Mouse (Mus musculus) kidney, adult 2 months (tissue): ENCODE measurements at regions not wholly inside any gene's neighbourhood (a gene's known extent, or its start where the extent isn't known, plus 50 kb on each side); places are given as distances from the start of the nearest gene placed in this dataset.

Experiments
- DNase-seq: peaks from one replicate; pipeline ENCODE4 v3.0.0; 2021
- H3K27ac ChIP-seq: fragments of 200-500 bp; 2 replicates; pipeline ENCODE4 v1.5.1; 2012; ENCODE audit warnings: low read depth, low read length, control low read depth, inconsistent platforms; ENCODE audit not compliant: insufficient read depth
- H3K27me3 ChIP-seq: fragments of 200-500 bp; replicated peaks from 2 replicates; pipeline ENCODE4 v1.6.1; 2012; ENCODE audit warnings: mild to moderate bottlenecking, moderate library complexity, low read length, inconsistent platforms; ENCODE audit not compliant: control insufficient read depth, insufficient read depth
- H3K36me3 ChIP-seq: fragments of 200-500 bp; 2 replicates; pipeline ENCODE4 v1.6.1; 2012; ENCODE audit warnings: mild to moderate bottlenecking, moderate library complexity, low read length, inconsistent platforms; ENCODE audit not compliant: control insufficient read depth, insufficient read depth
- H3K4me1 ChIP-seq: fragments of 200-500 bp; 2 replicates; pipeline ENCODE4 v1.6.1; 2011; ENCODE audit warnings: low read length; ENCODE audit not compliant: control insufficient read depth, insufficient read depth
- H3K4me3 ChIP-seq: fragments of 200-500 bp; 2 replicates; pipeline ENCODE4 v1.5.1; 2011; ENCODE audit warnings: mild to moderate bottlenecking, low read depth, low read length, control low read depth; ENCODE audit not compliant: insufficient read depth
- CTCF ChIP-seq: fragments of 200-500 bp; conservative IDR thresholded peaks from 2 replicates; pipeline ENCODE4 v1.5.1; 2011; ENCODE audit warnings: low read depth, mild to moderate bottlenecking, control low read depth, low read length, moderate library complexity, mixed read lengths; ENCODE audit not compliant: insufficient read depth, insufficient read length
- POLR2A ChIP-seq: fragments of 200-500 bp; IDR thresholded peaks from one replicate; pipeline ENCODE4 v1.6.1; 2011; ENCODE audit warnings: low read depth, low read length, control low read depth
- WGBS: fragments of 180-500 bp; shearing (Covaris S2); methylation state at CpG from one replicate; pipeline ENCODE4 v1.1.7; 2018; 5-methylcytosine and 5-hydroxymethylcytosine counted together

- no peaks in the 10 kb centered on the region for H3K4me1 ChIP-seq
- H3K27me3 ChIP-seq = no peaks in the 10 kb centered on the region
- 73% methylated on average over 4 of the region's 4 CpGs for WGBS
- no peak overlapping the region for H3K27ac ChIP-seq
- no peak for TF ChIP-seq POLR2A
- no peak overlapping the region for H3K4me3 ChIP-seq
- DNase-seq = no peak
- no peaks in the 10 kb centered on the region for H3K36me3 ChIP-seq
Measured at GRCm38 (mm10) chr4:80589438-80589837, 244.5 kb upstream of the Tyrp1 start.

GRCm38 (mm10) chr4:80628271-80628670 lies 205.7 kb upstream of the Tyrp1 start:
- Histone ChIP-seq H3K4me1 (no peaks in the 10 kb centered on the region), H3K27me3 (no peaks in the 10 kb centered on the region), H3K27ac (no peak overlapping the region), H3K36me3 (no peaks in the 10 kb centered on the region), H3K4me3 (no peak overlapping the region)
- WGBS = 67% methylated on average over 4 of the region's 4 CpGs
- no peak for TF ChIP-seq CTCF
- no peak for TF ChIP-seq POLR2A
- DNase-seq = no peak

GRCm38 (mm10) chr4:80629251-80629650 lies 204.7 kb upstream of the Tyrp1 start:
- H3K27ac ChIP-seq = no peak overlapping the region
- no peaks in the 10 kb centered on the region for H3K27me3 ChIP-seq

GRCm38 (mm10) chr4:80630260-80630659 lies 203.7 kb upstream of the Tyrp1 start:
- DNase-seq = no peak
- no peaks in the 10 kb centered on the region for H3K27me3 ChIP-seq
- no peak overlapping the region for H3K27ac ChIP-seq
- TF ChIP-seq CTCF (no peak), POLR2A (no peak)
- H3K36me3 ChIP-seq = no peaks in the 10 kb centered on the region
- H3K4me3 ChIP-seq = no peak overlapping the region
- H3K4me1 ChIP-seq = no peaks in the 10 kb centered on the region

More at GRCm38 (mm10) chr4:80629251-80629650, 204.7 kb upstream of the Tyrp1 start:
- Histone ChIP-seq H3K4me3 (no peak overlapping the region), H3K36me3 (no peaks in the 10 kb centered on the region), H3K4me1 (no peaks in the 10 kb centered on the region)
- no peak for DNase-seq
- 94% methylated on average over 1 of the region's 1 CpGs for WGBS
- TF ChIP-seq POLR2A (no peak), CTCF (no peak)

- Histone ChIP-seq H3K27me3 (no peaks in the 10 kb centered on the region), H3K4me3 (no peak overlapping the region), H3K27ac (no peak overlapping the region), H3K36me3 (no peaks in the 10 kb centered on the region), H3K4me1 (no peaks in the 10 kb centered on the region)
- no peak for TF ChIP-seq CTCF
- DNase-seq = no peak
- WGBS = 76% methylated on average over 4 of the region's 4 CpGs
Measured at GRCm38 (mm10) chr4:80631041-80631440, 202.9 kb upstream of the Tyrp1 start.

- Histone ChIP-seq H3K4me3 (no peak overlapping the region), H3K27ac (no peak overlapping the region), H3K36me3 (no peaks in the 10 kb centered on the region), H3K4me1 (no peaks in the 10 kb centered on the region), H3K27me3 (no peaks in the 10 kb centered on the region)
- 78% methylated on average over 4 of the region's 4 CpGs for WGBS
- no peak for DNase-seq
- TF ChIP-seq POLR2A (no peak), CTCF (no peak)
Measured at GRCm38 (mm10) chr4:80631441-80631840, 202.5 kb upstream of the Tyrp1 start.

GRCm38 (mm10) chr4:80638381-80638780 lies 195.5 kb upstream of the Tyrp1 start:
- Histone ChIP-seq H3K4me1 (no peaks in the 10 kb centered on the region), H3K27me3 (no peaks in the 10 kb centered on the region), H3K27ac (no peak overlapping the region), H3K4me3 (no peak overlapping the region), H3K36me3 (no peaks in the 10 kb centered on the region)
- no peak for DNase-seq
- TF ChIP-seq CTCF = no peak
- no peak for TF ChIP-seq POLR2A
